Mouse (Mus musculus) liver, embryonic 12.5 days (tissue): ENCODE measurements around the gene Sptbn2. TPM values are rescaled to one million over a fixed set of nuclear protein-coding genes. Genes with fewer than 3 reads are reported as not detected.

Source experiments
- ATAC-seq: fragments of 200-750 bp; cut with Nextera tagmentation; 2 replicates; pipeline ENCODE4 v1.8.0; 2017; ENCODE audit warnings: moderate number of reproducible peaks, mild to moderate bottlenecking, moderate library complexity
- H3K27ac ChIP-seq: fragments of 300-500 bp; sonication (generic); 2 replicates; pipeline ENCODE4 v1.5.1; 2016; ENCODE audit warnings: mild to moderate bottlenecking
- H3K27me3 ChIP-seq: fragments of 300-500 bp; sonication (generic); replicated peaks from 2 replicates; pipeline ENCODE4 v1.6.1; 2016; ENCODE audit warnings: mild to moderate bottlenecking, moderate library complexity
- H3K36me3 ChIP-seq: fragments of 300-500 bp; sonication (generic); 2 replicates; pipeline ENCODE4 v1.6.1; 2016; ENCODE audit warnings: mild to moderate bottlenecking, moderate library complexity
- H3K4me1 ChIP-seq: fragments of 300-500 bp; sonication (generic); 2 replicates; pipeline ENCODE4 v1.6.1; 2016
- H3K4me2 ChIP-seq: fragments of 300-500 bp; sonication (generic); 2 replicates; pipeline ENCODE4 v1.6.1; 2016; ENCODE audit warnings: mild to moderate bottlenecking, moderate library complexity
- H3K4me3 ChIP-seq: fragments of 300-500 bp; sonication (generic); 2 replicates; pipeline ENCODE4 v1.5.1; 2016; ENCODE audit warnings: mild to moderate bottlenecking, moderate library complexity
- H3K9ac ChIP-seq: fragments of 300-500 bp; sonication (generic); 2 replicates; pipeline ENCODE4 v1.6.1; 2016; ENCODE audit warnings: mild to moderate bottlenecking, moderate library complexity
- H3K9me3 ChIP-seq: fragments of 300-500 bp; sonication (generic); replicated peaks from 2 replicates; pipeline ENCODE4 v1.6.1; 2016; ENCODE audit warnings: mild to moderate bottlenecking, moderate library complexity
- WGBS: fragments of 180-500 bp; shearing (Covaris S2); methylation state at CpG from one replicate; pipeline ENCODE4 v1.1.7; 2016; ENCODE audit not compliant: insufficient replicate concordance; 5-methylcytosine and 5-hydroxymethylcytosine counted together
- polyA plus RNA-seq: library from polyadenylated mRNA; unstranded; fragments of >200 nt; fragmentation: Nextera tagmentation; extraction: Ambion mirVana; gene quantifications from 2 replicates; pipeline ENCODE4 v1.2.1, GENCODE M21; 2016

Sptbn2 gene
- polyA plus RNA-seq, 1 experiment from 2014 or later, result 0.14 TPM

DNA sequence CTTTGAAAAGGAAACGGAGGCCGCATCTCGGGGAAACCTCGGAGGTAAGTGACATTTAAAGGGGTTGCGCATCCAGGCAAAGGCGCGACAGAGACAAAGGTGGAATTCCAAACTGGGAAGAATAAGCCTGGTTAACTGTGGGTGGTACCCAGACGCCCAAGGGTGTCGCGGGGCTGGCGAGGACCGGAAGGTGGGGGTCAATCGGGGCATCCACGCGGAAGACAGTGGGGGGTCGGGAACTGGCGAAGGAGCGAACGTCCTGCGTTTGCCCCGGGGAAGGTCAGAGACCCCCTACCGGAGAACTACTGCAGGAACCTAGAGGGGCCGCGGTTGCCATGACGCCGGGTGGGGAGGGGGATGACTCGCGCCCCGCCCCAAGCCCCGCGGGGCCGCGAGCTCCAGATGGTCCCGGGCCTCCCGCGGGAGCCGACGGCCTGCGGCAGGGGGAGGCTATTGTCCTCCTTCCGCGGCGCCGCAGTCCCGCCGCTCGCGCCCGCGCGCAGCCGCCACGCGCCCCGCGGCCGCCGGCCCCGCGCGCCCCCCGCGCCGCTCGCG is 711 bp downstream of the Sptbn2 start:
- Histone ChIP-seq H3K9ac (no peak overlapping the region), H3K36me3 (no peaks in the 10 kb centered on the region), H3K9me3 (no peaks in the 10 kb centered on the region), H3K4me1 (peaks cover 4% of the 10 kb centered on the region; the same call in 1 of the 2 replicates), H3K4me2 (peak overlapping the region; percentile 71), H3K27me3 (peaks cover 79% of the 10 kb centered on the region), H3K4me3 (peak overlapping the region; percentile 47), H3K27ac (no peak overlapping the region)
- 2% methylated on average over 46 of the region's 65 CpGs for whole genome bisulfite sequencing
- ATAC-seq, result no peak

DNA sequence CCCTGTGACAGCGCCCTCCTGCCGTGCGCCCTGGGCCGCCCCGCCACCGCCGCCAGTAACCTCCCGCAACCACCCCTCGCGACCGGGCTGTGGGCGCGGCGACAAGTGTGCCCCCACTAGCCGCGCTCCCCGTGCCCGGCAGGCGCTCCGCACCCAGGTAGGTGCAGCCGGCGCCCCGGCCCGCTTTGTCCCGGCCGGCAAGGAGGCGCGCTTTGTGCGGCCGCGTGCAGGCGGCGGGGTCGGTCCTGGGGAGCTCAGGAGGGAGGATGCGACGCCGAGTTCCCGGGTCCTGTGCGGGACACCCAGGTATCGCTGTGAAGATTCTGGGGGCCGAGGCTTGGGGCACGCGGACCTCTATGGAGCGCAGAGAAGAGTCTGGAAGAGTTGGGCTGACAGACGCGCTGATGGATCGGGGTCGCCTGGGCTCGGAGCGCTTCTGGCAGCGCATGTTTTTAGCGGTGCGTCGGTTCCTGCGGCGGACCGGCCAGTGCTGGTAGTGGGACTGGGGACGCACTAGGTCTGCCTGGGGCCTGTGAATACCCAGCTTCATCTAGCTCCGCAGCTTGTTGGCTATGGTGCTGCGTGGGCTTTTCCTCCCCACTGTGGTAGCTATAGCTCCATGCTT is 1.3 kb downstream of the Sptbn2 start:
- H3K36me3 ChIP-seq, result no peaks in the 10 kb centered on the region
- peaks cover 84% of the 10 kb centered on the region for H3K27me3 ChIP-seq
- peak overlapping the region; percentile 71 for H3K4me2 ChIP-seq
- under 1% methylated on average over 59 of the region's 60 CpGs for WGBS
- H3K9me3 ChIP-seq, result no peaks in the 10 kb centered on the region
- H3K27ac ChIP-seq, result no peak overlapping the region
- ATAC-seq, result no peak
- peaks cover 4% of the 10 kb centered on the region; the same call in 1 of the 2 replicates for H3K4me1 ChIP-seq
- H3K9ac ChIP-seq, result no peak overlapping the region
- peak overlapping the region; percentile 47 for H3K4me3 ChIP-seq

DNA sequence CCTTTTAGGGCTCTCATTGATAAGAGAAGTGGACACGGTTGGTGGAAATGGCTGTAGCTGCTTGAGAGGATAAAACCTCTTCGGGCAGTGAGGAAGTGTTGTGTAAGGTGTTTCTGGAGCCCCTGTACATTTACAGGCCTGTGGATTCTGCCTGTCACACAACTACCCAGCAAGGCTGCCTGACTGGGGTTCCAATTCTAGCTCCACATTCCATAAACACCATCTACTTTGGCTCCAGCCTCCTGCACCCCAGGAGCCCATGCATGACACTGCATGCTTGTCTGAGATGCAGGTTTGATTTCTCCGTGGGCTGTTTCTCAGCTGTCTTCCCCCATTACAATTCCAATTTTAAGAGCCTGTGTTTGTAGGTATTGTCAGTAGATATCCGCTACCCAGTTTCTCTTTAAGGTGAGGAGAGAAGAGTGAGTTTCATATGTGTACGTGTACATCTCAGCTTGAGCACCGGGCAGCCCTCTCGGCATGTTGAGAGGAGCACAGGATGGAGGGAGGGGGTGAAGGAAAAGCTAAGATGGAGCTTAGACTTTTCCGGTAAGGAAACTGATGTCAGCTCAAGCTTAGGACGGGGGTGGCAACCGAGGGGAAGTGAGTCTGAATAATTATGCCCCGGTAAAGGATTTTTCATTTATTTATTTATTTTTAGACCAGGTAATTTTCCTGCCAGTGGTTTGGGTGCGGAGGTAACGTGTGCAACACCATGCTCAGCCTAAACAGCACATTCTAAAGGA is 2.0 kb downstream of the Sptbn2 start:
- Histone ChIP-seq H3K27ac (no peak overlapping the region), H3K4me3 (no peak overlapping the region; the same call in 1 of the 2 replicates), H3K9me3 (no peaks in the 10 kb centered on the region), H3K27me3 (peaks cover 88% of the 10 kb centered on the region), H3K36me3 (no peaks in the 10 kb centered on the region), H3K4me1 (peaks cover 4% of the 10 kb centered on the region; the same call in 1 of the 2 replicates), H3K4me2 (peak overlapping the region; percentile 71), H3K9ac (no peak overlapping the region)
- WGBS, result 31% methylated on average over 13 of the region's 13 CpGs
- no peak for ATAC-seq

DNA sequence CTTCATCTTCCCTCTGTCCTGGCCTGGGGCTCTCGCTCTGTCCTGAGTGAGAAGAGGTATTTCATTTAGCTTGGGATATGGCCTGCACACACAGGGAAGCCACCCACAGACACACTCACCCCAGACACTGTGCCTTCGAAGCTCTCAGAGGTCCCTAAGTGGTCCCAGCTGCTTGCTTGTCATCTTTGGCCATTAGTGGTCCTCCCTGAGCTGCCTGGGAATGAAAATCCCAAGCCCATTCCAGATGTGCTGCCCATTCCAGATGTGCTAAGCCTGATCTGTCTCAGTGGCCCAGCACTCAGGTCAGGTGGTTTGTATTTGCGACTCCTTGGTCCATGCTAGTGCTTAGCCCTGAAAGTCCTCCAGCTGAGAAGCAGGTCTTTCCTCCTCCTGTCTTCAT is 2.9 kb downstream of the Sptbn2 start:
- Histone ChIP-seq H3K4me1 (peaks cover 7% of the 10 kb centered on the region; the same call in 1 of the 2 replicates), H3K9me3 (no peaks in the 10 kb centered on the region), H3K27ac (no peak overlapping the region), H3K36me3 (no peaks in the 10 kb centered on the region), H3K4me3 (no peak overlapping the region), H3K9ac (no peak overlapping the region), H3K27me3 (peaks cover 88% of the 10 kb centered on the region), H3K4me2 (no peak overlapping the region)
- WGBS, result 54% methylated on average over 3 of the region's 3 CpGs
- ATAC-seq, result no peak

DNA sequence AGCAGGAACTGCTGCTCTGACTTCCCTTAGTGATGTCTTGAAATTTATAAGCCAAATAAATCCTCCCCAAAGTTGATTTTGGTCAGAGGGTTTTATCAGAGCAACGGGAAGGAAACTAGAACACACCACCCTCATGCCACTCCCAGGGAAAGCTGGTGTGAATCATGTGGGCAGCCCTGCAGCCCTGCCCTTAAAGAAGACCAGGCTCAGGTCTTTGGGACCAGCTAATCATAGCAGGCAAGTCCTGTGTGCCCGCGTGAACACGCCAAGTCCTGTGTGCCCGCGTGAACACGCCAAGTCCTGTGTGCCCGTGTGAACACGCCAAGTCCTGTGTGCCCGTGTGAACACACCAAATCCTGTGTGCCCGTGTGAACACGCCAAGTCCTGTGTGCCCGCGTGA is 5.8 kb downstream of the Sptbn2 start:
- no peak for ATAC-seq
- H3K4me3 ChIP-seq, result no peak overlapping the region
- H3K4me1 ChIP-seq, result peaks cover 22% of the 10 kb centered on the region
- H3K4me2 ChIP-seq, result no peak overlapping the region
- H3K36me3 ChIP-seq, result no peaks in the 10 kb centered on the region
- no peak overlapping the region for H3K9ac ChIP-seq
- 83% methylated on average over 14 of the region's 14 CpGs for WGBS
- peaks cover 81% of the 10 kb centered on the region for H3K27me3 ChIP-seq
- no peak overlapping the region for H3K27ac ChIP-seq
- no peaks in the 10 kb centered on the region for H3K9me3 ChIP-seq

DNA sequence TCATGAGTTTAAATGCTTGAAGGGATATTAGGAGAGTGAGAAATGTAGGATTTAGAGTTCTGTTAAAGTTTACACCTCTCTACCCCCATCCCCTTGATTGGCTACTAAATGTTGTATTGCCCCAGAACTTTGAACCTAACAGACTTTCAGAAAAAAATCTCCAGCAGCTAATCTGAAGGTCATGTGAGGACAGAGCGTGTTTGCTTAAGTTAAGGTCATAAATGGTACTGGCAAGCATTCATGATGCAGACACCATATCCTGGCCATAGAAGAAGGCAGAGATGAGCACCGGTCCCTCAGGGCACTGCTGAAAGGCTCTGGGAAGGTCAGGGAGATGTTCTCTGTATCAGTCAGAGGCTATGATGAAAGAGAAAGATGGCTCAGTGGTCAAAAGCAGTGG is 6.3 kb downstream of the Sptbn2 start:
- no peak overlapping the region for H3K9ac ChIP-seq
- 79% methylated on average over 2 of the region's 2 CpGs for WGBS
- H3K27ac ChIP-seq, result no peak overlapping the region
- H3K4me2 ChIP-seq, result no peak overlapping the region
- no peaks in the 10 kb centered on the region for H3K9me3 ChIP-seq
- H3K27me3 ChIP-seq, result peaks cover 77% of the 10 kb centered on the region
- no peak for ATAC-seq
- no peaks in the 10 kb centered on the region for H3K36me3 ChIP-seq
- H3K4me3 ChIP-seq, result no peak overlapping the region
- H3K4me1 ChIP-seq, result peaks cover 19% of the 10 kb centered on the region

DNA sequence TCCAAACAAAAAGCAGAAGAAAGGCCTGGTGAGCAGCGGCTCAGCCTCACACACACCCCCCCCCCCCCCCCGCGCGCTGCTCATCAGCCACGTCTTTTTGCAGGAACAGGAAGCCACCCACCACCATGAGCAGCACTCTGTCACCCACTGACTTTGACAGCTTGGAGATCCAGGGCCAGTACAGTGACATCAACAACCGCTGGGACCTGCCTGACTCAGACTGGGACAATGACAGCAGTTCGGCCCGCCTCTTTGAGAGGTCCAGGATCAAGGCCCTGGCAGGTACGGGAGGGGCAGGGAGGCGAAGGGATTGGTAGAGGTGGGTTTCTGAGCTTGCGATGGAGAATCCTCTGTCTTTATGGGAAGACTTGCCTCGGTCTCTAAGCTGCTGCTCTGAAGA is 7.7 kb downstream of the Sptbn2 start:
- peaks cover 18% of the 10 kb centered on the region for H3K4me1 ChIP-seq
- no peaks in the 10 kb centered on the region for H3K36me3 ChIP-seq
- H3K9me3 ChIP-seq, result no peaks in the 10 kb centered on the region
- H3K27me3 ChIP-seq, result peaks cover 66% of the 10 kb centered on the region
- no peak overlapping the region for H3K27ac ChIP-seq
- no peak overlapping the region for H3K4me3 ChIP-seq
- no peak overlapping the region for H3K4me2 ChIP-seq
- 13% methylated on average over 12 of the region's 12 CpGs for WGBS
- no peak for ATAC-seq
- H3K9ac ChIP-seq, result no peak overlapping the region

DNA sequence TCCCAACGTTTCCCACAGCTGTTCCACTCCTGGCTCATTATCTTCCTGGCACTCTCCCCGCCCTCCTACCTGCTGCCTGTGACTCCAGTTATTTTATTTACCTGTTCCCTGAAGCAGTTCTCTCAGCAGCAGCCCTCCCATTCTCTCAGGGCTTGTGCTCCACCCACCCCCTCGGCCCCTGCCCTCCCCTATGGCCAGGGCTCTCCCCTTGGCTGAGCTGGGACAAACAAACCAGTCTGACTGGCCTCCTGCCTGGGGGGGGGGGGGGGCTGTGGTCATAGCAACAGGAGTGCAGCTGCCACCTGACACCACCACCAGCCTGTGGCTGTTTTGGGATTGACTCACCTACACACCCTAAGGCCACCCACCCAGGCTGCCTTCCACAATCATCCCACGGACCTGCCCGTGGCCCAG is 8.4 kb downstream of the Sptbn2 start:
- WGBS, result 29% methylated on average over 5 of the region's 5 CpGs
- H3K4me1 ChIP-seq, result peaks cover 18% of the 10 kb centered on the region
- no peaks in the 10 kb centered on the region for H3K9me3 ChIP-seq
- H3K4me3 ChIP-seq, result no peak overlapping the region
- H3K9ac ChIP-seq, result no peak overlapping the region
- no peak overlapping the region for H3K27ac ChIP-seq
- peak; percentile 30; the same call in 1 of the 2 replicates for ATAC-seq
- H3K27me3 ChIP-seq, result peaks cover 60% of the 10 kb centered on the region
- H3K36me3 ChIP-seq, result no peaks in the 10 kb centered on the region
- no peak overlapping the region for H3K4me2 ChIP-seq

DNA sequence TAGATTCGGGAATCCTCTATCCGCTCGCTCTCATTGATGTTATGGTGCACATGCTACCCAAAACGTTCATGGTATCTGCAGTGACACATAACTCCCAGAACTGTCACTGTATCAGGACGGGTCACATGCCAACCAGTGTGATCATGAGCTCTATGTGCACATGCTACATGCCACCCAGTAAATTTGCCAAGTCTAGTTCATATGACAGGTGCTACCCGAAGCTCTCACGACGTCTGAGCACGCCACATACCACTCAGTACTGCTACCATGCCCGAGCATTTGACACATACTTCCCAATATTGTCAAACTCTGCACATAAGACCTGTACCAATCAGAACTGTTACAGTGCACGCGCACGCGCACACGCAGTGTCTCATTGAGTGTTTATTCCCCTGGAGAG is 9.1 kb downstream of the Sptbn2 start:
- H3K27me3 ChIP-seq, result peaks cover 52% of the 10 kb centered on the region
- H3K27ac ChIP-seq, result no peak overlapping the region
- no peak overlapping the region for H3K9ac ChIP-seq
- 72% methylated on average over 15 of the region's 15 CpGs for WGBS
- no peak overlapping the region for H3K4me2 ChIP-seq
- no peaks in the 10 kb centered on the region for H3K36me3 ChIP-seq
- no peaks in the 10 kb centered on the region for H3K9me3 ChIP-seq
- no peak for ATAC-seq
- H3K4me1 ChIP-seq, result peaks cover 18% of the 10 kb centered on the region
- no peak overlapping the region for H3K4me3 ChIP-seq

DNA sequence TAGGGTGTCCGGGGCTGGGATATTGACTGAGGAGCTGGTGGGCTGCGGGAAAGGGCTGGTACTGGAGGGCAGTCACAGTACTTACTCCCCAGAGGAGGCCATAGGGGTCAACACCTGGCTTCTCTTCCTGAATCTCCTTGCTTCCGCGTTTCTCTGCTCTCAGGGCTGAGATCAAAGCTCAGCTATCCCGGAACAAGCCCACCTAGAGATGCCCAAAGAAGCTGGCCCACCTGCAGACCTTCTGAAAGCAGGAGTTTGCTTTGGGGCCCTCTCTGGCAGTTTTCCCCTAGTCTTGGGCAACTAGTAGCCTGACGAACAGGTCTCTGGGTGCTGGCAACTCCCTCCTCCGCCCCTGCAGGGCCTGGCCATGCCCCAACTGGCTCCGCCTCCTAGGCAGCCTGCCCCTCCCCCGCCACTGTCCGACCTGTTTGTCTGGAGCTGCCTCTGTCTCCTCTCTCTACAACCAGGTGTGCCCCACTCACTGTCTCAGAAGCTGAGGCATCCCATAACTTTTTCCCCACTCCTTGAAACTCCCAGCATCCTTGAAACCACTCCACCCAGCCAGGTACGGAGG is 9.8 kb downstream of the Sptbn2 start:
- no peaks in the 10 kb centered on the region for H3K9me3 ChIP-seq
- WGBS, result 14% methylated on average over 11 of the region's 11 CpGs
- ATAC-seq, result no peak
- H3K4me3 ChIP-seq, result no peak overlapping the region
- H3K27ac ChIP-seq, result no peak overlapping the region
- peak overlapping the region; percentile 13; the same call in 1 of the 2 replicates for H3K4me2 ChIP-seq
- no peaks in the 10 kb centered on the region for H3K36me3 ChIP-seq
- no peak overlapping the region for H3K9ac ChIP-seq
- H3K4me1 ChIP-seq, result peaks cover 18% of the 10 kb centered on the region
- peaks cover 46% of the 10 kb centered on the region for H3K27me3 ChIP-seq

DNA sequence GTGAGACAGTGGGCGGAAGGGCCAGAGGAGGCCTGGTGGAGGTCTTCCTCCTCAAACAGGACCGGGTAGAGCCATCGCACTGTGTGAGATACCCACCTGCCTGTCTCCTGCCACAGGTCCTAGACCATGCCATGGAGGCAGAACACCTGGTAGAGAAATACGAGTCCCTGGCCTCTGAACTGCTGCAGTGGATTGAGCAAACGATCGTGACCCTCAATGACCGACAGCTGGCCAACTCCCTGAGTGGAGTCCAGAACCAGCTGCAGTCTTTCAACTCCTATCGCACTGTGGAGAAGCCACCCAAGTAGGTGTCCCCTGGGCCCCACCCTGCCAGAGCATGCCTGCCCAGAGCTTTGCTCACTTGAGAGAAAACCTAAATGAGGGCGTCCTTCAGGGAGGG is 18.2 kb downstream of the Sptbn2 start:
- WGBS, result 72% methylated on average over 9 of the region's 9 CpGs
- no peak overlapping the region for H3K9ac ChIP-seq
- no peak overlapping the region for H3K4me2 ChIP-seq
- H3K36me3 ChIP-seq, result no peaks in the 10 kb centered on the region
- H3K27me3 ChIP-seq, result peaks cover 14% of the 10 kb centered on the region; the same call in 1 of the 2 replicates
- H3K4me1 ChIP-seq, result no peaks in the 10 kb centered on the region
- no peak overlapping the region for H3K27ac ChIP-seq
- H3K4me3 ChIP-seq, result no peak overlapping the region
- no peaks in the 10 kb centered on the region for H3K9me3 ChIP-seq
- ATAC-seq, result no peak

DNA sequence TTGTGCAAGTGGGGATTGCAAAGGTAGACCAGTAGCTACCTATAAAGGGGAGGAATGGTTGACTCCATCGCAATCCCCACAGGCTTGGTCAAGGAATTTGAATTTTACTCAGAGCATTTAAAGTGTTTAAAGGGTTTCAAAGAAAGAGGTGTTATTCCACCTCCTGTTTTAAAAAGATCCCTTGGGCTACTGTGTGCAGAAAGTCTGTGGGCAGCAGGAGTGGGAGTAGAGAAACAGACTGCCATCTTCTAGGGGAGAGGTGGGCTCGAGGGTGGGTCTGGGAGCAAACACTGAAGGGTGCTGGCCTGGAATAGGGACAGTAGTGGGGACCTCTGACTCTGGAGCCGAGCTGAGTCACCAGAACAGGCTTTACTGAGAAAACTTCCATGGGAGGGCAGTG is 22.1 kb downstream of the Sptbn2 start:
- no peak for ATAC-seq
- H3K4me3 ChIP-seq, result no peak overlapping the region
- no peaks in the 10 kb centered on the region for H3K9me3 ChIP-seq
- H3K36me3 ChIP-seq, result no peaks in the 10 kb centered on the region
- 53% methylated on average over 3 of the region's 3 CpGs for WGBS
- no peak overlapping the region for H3K27ac ChIP-seq
- 0 out of 2 replicates have a peak, but pooled peaks cover 14% of the 10 kb centered on the region for H3K27me3 ChIP-seq
- H3K9ac ChIP-seq, result no peak overlapping the region
- no peak overlapping the region for H3K4me2 ChIP-seq
- no peaks in the 10 kb centered on the region for H3K4me1 ChIP-seq
